Mouse (Mus musculus) CH12.LX (cell line): ENCODE data around the gene 4932438H23Rik. TPM values are rescaled to one million over a fixed set of nuclear protein-coding genes. Genes with fewer than 3 reads are reported as not detected.

Experiments
- DNase-seq: peaks from one replicate; pipeline ENCODE4 v3.0.0-alpha.2; 2013; ENCODE audit errors: extremely low read depth
- H3K27ac ChIP-seq: 2 replicates; pipeline ENCODE4 v1.5.1; 2012; ENCODE audit warnings: low read depth, mild to moderate bottlenecking, control low read depth, moderate library complexity; ENCODE audit not compliant: insufficient read depth
- H3K27me3 ChIP-seq: replicated peaks from 2 replicates; pipeline ENCODE3; 2012; ENCODE audit warnings: inconsistent platforms
- H3K36me3 ChIP-seq, 2 experiments: replicated peaks in 1 of 2; 2 replicates each; pipeline versions ENCODE3 to v1.6.1; 2012; ENCODE audit warnings: inconsistent platforms in 1 of 2, low read length in 1 of 2, mild to moderate bottlenecking in 1 of 2, mixed read lengths in 1 of 2, moderate library complexity in 1 of 2; ENCODE audit not compliant: control insufficient read depth in 1 of 2, insufficient read depth in 1 of 2
- H3K4me1 ChIP-seq, 2 experiments: 2 replicates each; pipeline ENCODE4 v1.6.1; 2012; ENCODE audit warnings: inconsistent platforms in 1 of 2, moderate library complexity in 1 of 2; ENCODE audit not compliant: insufficient read depth in 2 of 2, control insufficient read depth in 1 of 2
- H3K4me2 ChIP-seq: 2 replicates; pipeline ENCODE4 v1.6.1; 2012; ENCODE audit warnings: low read depth, mild to moderate bottlenecking, control low read depth; ENCODE audit not compliant: poor library complexity, insufficient read depth, severe bottlenecking
- H3K4me3 ChIP-seq, 3 experiments: fragments of 150-350 bp in 1 of 3; sonication (generic) in 1 of 3; replicated peaks in 1 of 3; 2 replicates each; pipeline versions ENCODE3 to v1.5.1; 2011 to 2012; ENCODE audit warnings: low read depth in 2 of 3, low read length in 2 of 3, mild to moderate bottlenecking in 2 of 3, moderate library complexity in 2 of 3, control low read depth in 1 of 3, improper control_type of control experiment in 1 of 3, inconsistent platforms in 1 of 3, mixed read lengths in 1 of 3; ENCODE audit not compliant: poor library complexity in 1 of 3
- H3K79me2 ChIP-seq: replicated peaks from 2 replicates; pipeline ENCODE4 v1.6.1; 2012; ENCODE audit warnings: mild to moderate bottlenecking, moderate library complexity; ENCODE audit not compliant: control insufficient read depth, poor library complexity, insufficient read depth, severe bottlenecking; ENCODE audit errors: extremely low read depth
- H3K9ac ChIP-seq: 2 replicates; pipeline ENCODE4 v1.6.1; 2012; ENCODE audit warnings: low read depth, mild to moderate bottlenecking, control low read depth, moderate library complexity; ENCODE audit not compliant: insufficient read depth
- H3K9me3 ChIP-seq: replicated peaks from 2 replicates; pipeline ENCODE3; 2012; ENCODE audit warnings: low read length, inconsistent platforms, mixed read lengths
- CHD1 ChIP-seq: IDR thresholded peaks from 2 replicates; pipeline ENCODE4 v1.6.1; 2012; ENCODE audit warnings: low read depth, low read length, improper control_type of control experiment, inconsistent platforms
- CHD2 ChIP-seq: IDR thresholded peaks from 2 replicates; pipeline ENCODE4 v1.6.1; 2011; ENCODE audit warnings: low read length, improper control_type of control experiment
- CTCF ChIP-seq, 2 experiments: IDR thresholded peaks in 1 of 2; conservative IDR thresholded peaks in 1 of 2; 2 replicates each; pipeline ENCODE4 v1.5.1; 2011 to 2012; ENCODE audit warnings: low read depth in 2 of 2, low read length in 2 of 2, improper control_type of control experiment in 1 of 2, inconsistent platforms in 1 of 2, mild to moderate bottlenecking in 1 of 2, moderate library complexity in 1 of 2
- ELF1 ChIP-seq: IDR thresholded peaks from 2 replicates; pipeline ENCODE4 v1.6.1; 2014; ENCODE audit warnings: low read depth, mild to moderate bottlenecking, inconsistent platforms, low read length, improper control_type of control experiment
- EP300 ChIP-seq: IDR thresholded peaks from 2 replicates; pipeline ENCODE4 v1.6.1; 2011; ENCODE audit warnings: low read length, improper control_type of control experiment
- HCFC1 ChIP-seq: IDR thresholded peaks from 2 replicates; pipeline ENCODE4 v1.6.1; 2012; ENCODE audit warnings: low read depth, mild to moderate bottlenecking, inconsistent platforms, low read length, improper control_type of control experiment
- IRF4 ChIP-seq: IDR thresholded peaks from 2 replicates; pipeline ENCODE4 v1.6.1; 2014; ENCODE audit warnings: low read depth, mild to moderate bottlenecking, inconsistent platforms, low read length, improper control_type of control experiment
- JUN ChIP-seq: IDR thresholded peaks from 2 replicates; pipeline ENCODE4 v1.6.1; 2011; ENCODE audit warnings: low read depth, mild to moderate bottlenecking, low read length, improper control_type of control experiment, moderate library complexity; ENCODE audit not compliant: insufficient read depth
- KAT2A ChIP-seq: IDR thresholded peaks from 2 replicates; pipeline ENCODE4 v1.6.1; 2012; ENCODE audit warnings: low read length, improper control_type of control experiment, inconsistent platforms; ENCODE audit not compliant: insufficient replicate concordance
- MAFK ChIP-seq: IDR thresholded peaks from 2 replicates; pipeline ENCODE4 v1.6.1; 2011; ENCODE audit warnings: low read length, improper control_type of control experiment; ENCODE audit not compliant: insufficient replicate concordance
- MAX ChIP-seq: IDR thresholded peaks from 2 replicates; pipeline ENCODE4 v1.6.1; 2011; ENCODE audit warnings: low read length, improper control_type of control experiment
- MAZ ChIP-seq: IDR thresholded peaks from 2 replicates; pipeline ENCODE4 v1.6.1; 2012; ENCODE audit warnings: low read depth, mild to moderate bottlenecking, inconsistent platforms, low read length, improper control_type of control experiment, moderate library complexity
- MEF2A ChIP-seq: IDR thresholded peaks from 2 replicates; pipeline ENCODE4 v1.6.1; 2014; ENCODE audit warnings: low read depth, mild to moderate bottlenecking, inconsistent platforms, low read length, improper control_type of control experiment, borderline replicate concordance
- MYC ChIP-seq: IDR thresholded peaks from 2 replicates; pipeline ENCODE4 v1.6.1; 2011; ENCODE audit warnings: low read depth, mild to moderate bottlenecking, improper control_type of control experiment, low read length
- NELFE ChIP-seq: IDR thresholded peaks from 2 replicates; pipeline ENCODE4 v1.6.1; 2011; ENCODE audit warnings: low read depth, low read length, improper control_type of control experiment
- RAD21 ChIP-seq: IDR thresholded peaks from 2 replicates; pipeline ENCODE4 v1.6.1; 2011; ENCODE audit warnings: low read depth, mild to moderate bottlenecking, low read length, improper control_type of control experiment, moderate library complexity
- RCOR1 ChIP-seq: conservative IDR thresholded peaks from 2 replicates; pipeline ENCODE4 v1.6.1; 2012; ENCODE audit warnings: low read depth, mild to moderate bottlenecking, inconsistent platforms, low read length, improper control_type of control experiment
- SMC3 ChIP-seq: IDR thresholded peaks from 2 replicates; pipeline ENCODE4 v1.6.1; 2011; ENCODE audit warnings: low read depth, low read length, improper control_type of control experiment
- TCF12 ChIP-seq: IDR thresholded peaks from 2 replicates; pipeline ENCODE4 v1.6.1; 2014; ENCODE audit warnings: low read depth, mild to moderate bottlenecking, inconsistent platforms, low read length, improper control_type of control experiment
- UBTF ChIP-seq: IDR thresholded peaks from 2 replicates; pipeline ENCODE4 v1.6.1; 2012; ENCODE audit warnings: low read depth, mild to moderate bottlenecking, inconsistent platforms, low read length, improper control_type of control experiment, moderate library complexity
- ZMIZ1 ChIP-seq: IDR thresholded peaks from 2 replicates; pipeline ENCODE4 v1.6.1; 2012; ENCODE audit warnings: low read depth, mild to moderate bottlenecking, inconsistent platforms, low read length, improper control_type of control experiment
- ZNF384 ChIP-seq: IDR thresholded peaks from 2 replicates; pipeline ENCODE4 v1.6.1; 2012; ENCODE audit warnings: low read depth, low read length, improper control_type of control experiment, inconsistent platforms
- dilution Hi-C: fragments of 300-500 bp; cut with MboI; formaldehyde crosslinking; loops from 2 replicates; pipeline ENCODE4 v1.14.3; 2020; ENCODE audit warnings: low sequenced_read_pairs; ENCODE audit not compliant: extremely low pct_unique_long_range_greater_than_20kb, extremely low pct_ligation_motif_present
- in situ Hi-C: fragments of 300-500 bp; cut with MboI; formaldehyde crosslinking; loops from 3 replicates; pipeline ENCODE4 v1.14.3; 2019; ENCODE audit warnings: low sequenced_read_pairs, low pct_ligation_motif_present, low pct_unique_long_range_greater_than_20kb, mixed read lengths
- polyA plus RNA-seq: library from polyadenylated mRNA; unstranded; fragments of >175 nt; gene quantifications from 2 replicates; pipeline ENCODE4 v1.2.1, GENCODE M21; 2012; ENCODE audit warnings: low read depth; ENCODE audit not compliant: insufficient read length
- total RNA-seq, 2 experiments: library from RNA; depleted of rRNA; stranded (reverse); fragments of 300-350 nt in 1 of 2; fragments of >200 nt in 1 of 2; gene quantifications; 2 replicates each; pipeline ENCODE4 v1.2.3; 2012 to 2014

4932438H23Rik gene
- total and polyA plus RNA-seq, 3 experiments: not detected

DNA sequence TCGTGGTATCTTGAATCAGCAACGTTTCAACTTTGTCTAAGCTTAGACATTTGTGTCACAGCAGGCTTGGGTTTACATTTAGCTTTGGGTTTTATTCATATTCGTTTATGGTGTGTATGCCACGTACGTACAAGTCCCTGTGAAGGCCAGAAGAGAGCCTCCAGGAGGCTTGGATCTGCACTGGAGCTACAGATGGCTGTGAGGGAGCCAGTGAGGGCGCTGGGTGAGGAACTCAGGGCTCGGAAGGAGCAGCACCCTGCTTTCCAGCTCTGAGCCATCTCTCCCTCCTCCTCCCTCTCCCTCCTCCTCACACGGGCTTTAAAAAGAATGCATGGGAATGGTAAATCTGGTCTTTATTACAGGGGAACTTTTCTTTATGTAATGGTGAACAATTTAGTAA is 41.3 kb downstream of the 4932438H23Rik start:
- TF ChIP-seq MAZ: no peak
- TF ChIP-seq TCF12: no peak
- no peak for TF ChIP-seq KAT2A
- no peak for TF ChIP-seq CHD2
- TF ChIP-seq IRF4: no peak
- TF ChIP-seq MYC: no peak
- no peak for TF ChIP-seq UBTF
- TF ChIP-seq MAX: no peak
- TF ChIP-seq EP300: no peak
- no peak for TF ChIP-seq JUN
- no peak for TF ChIP-seq MEF2A
- no peak overlapping the region for H3K27ac ChIP-seq
- H3K4me1 ChIP-seq: peaks cover 0 to 3% of the 10 kb centered on the region in 2 experiments; a peak in 1 of 4 replicates

DNA sequence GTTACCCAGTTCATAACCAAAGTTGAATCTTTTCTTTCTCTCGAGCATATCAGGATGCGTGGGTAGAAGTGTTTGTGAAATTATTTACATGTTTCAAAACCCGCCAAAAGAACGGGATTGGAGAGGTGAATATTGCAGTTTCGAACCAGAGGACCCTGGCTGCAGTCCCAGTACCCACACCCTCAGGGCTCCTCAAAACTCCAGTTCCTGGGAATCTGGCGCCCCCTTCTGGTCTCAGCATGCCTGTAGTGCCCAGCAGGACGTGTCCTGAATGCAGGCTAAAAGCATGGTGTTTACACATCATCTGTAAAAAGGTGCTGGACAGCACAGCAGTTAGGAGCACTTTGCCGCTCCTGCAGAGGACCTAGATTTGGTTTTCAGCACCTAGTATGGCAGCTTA is 49.4 kb downstream of the 4932438H23Rik start:
- in situ Hi-C loops: loop anchor here (10.0 kb wide), 1 partner anchor 111 kb away; the partner anchor contains the start of gene Cfap298
- Histone ChIP-seq H3K9me3 (no peaks in the 10 kb centered on the region), H3K27ac (no peak overlapping the region), H3K36me3 (peaks cover 10 to 13% of the 10 kb centered on the region in 2 experiments), H3K4me3 (no peak overlapping the region), H3K27me3 (peaks cover 33% of the 10 kb centered on the region), H3K9ac (no peak overlapping the region), H3K4me2 (no peak overlapping the region), H3K4me1 (peaks cover 10 to 23% of the 10 kb centered on the region in 2 experiments; a peak in 3 of 4 replicates), H3K79me2 (peaks cover 27% of the 10 kb centered on the region)
- peak; percentile 74 for DNase-seq
- TF ChIP-seq NELFE (no peak), ELF1 (peak; percentile 25; the same call in 1 of the 2 replicates), RCOR1 (no peak), MAZ (no peak), ZMIZ1 (no peak), RAD21 (peak; percentile 44), CHD1 (no peak), ZNF384 (no peak), SMC3 (peak; percentile 36), CTCF (conservative IDR thresholded peaks at IDR 0.05 in 1 of 2, IDR thresholded peaks at IDR 0.05 in 1 of 2; ENCODE audit: low read depth in 2 of 2, low read length in 2 of 2) (peak; percentile 52 to 67), HCFC1 (no peak), KAT2A (no peak), MAFK (no peak)
- dilution Hi-C loops: no loop called here

More for the DNA sequence above, 41.3 kb downstream of the 4932438H23Rik start:
- dilution Hi-C loops (no loop called here), in situ Hi-C loops (no loop called here)
- no peaks in the 10 kb centered on the region for H3K79me2 ChIP-seq
- no peak overlapping the region for H3K4me2 ChIP-seq
- H3K9me3 ChIP-seq: no peaks in the 10 kb centered on the region
- no peaks in the 10 kb centered on the region for H3K36me3 ChIP-seq
- DNase-seq: no peak
- H3K9ac ChIP-seq: no peak overlapping the region
- no peak overlapping the region for H3K4me3 ChIP-seq
- peaks cover 67% of the 10 kb centered on the region for H3K27me3 ChIP-seq
